Mouse (Mus musculus) liver, embryonic 14.5 days (tissue): ENCODE results near the gene Nceh1. TPM values are rescaled to one million over a fixed set of nuclear protein-coding genes. Genes with fewer than 3 reads are reported as not detected.

Experiments used
- ATAC-seq: fragments of 200-750 bp; cut with Nextera tagmentation; 2 replicates; pipeline ENCODE4 v1.8.0; 2017; ENCODE audit warnings: moderate number of reproducible peaks, mild to moderate bottlenecking, moderate library complexity; ENCODE audit not compliant: insufficient read depth
- DNase-seq, 3 experiments: peaks; one replicate each; pipeline ENCODE4 v3.0.0-alpha.2; 2012 to 2013; ENCODE audit warnings: low read depth in 3 of 3, low spot score in 3 of 3
- H3K27ac ChIP-seq: fragments of 300-500 bp; sonication (generic); 2 replicates; pipeline ENCODE4 v1.5.1; 2014; ENCODE audit warnings: moderate library complexity, mild to moderate bottlenecking, control low read depth, inconsistent platforms
- H3K27me3 ChIP-seq: fragments of 300-500 bp; sonication (generic); 2 replicates; pipeline ENCODE4 v1.6.1; 2014; ENCODE audit warnings: mild to moderate bottlenecking, low read length, moderate library complexity; ENCODE audit not compliant: control insufficient read depth, insufficient read depth
- H3K36me3 ChIP-seq: fragments of 300-500 bp; sonication (generic); replicated peaks from 2 replicates; pipeline ENCODE4 v1.6.1; 2014; ENCODE audit warnings: low read depth; ENCODE audit not compliant: control insufficient read depth, insufficient read depth
- H3K4me1 ChIP-seq, 2 experiments: fragments of 200-500 bp in 1 of 2; fragments of 300-500 bp in 1 of 2; sonication (generic) in 1 of 2; replicated peaks; 2 replicates each; pipeline ENCODE4 v1.6.1; 2012 to 2014; ENCODE audit warnings: antibody characterized with exemption in 1 of 2, inconsistent platforms in 1 of 2, low read length in 1 of 2; ENCODE audit not compliant: control insufficient read depth in 2 of 2, insufficient read depth in 2 of 2
- H3K4me2 ChIP-seq: fragments of 300-500 bp; sonication (generic); 2 replicates; pipeline ENCODE4 v1.6.1; 2014; ENCODE audit warnings: low read depth, mild to moderate bottlenecking, control low read depth, moderate library complexity
- H3K4me3 ChIP-seq, 2 experiments: fragments of 200-500 bp in 1 of 2; fragments of 300-500 bp in 1 of 2; sonication (generic) in 1 of 2; 2 replicates each; pipeline ENCODE4 v1.5.1; 2012 to 2014; ENCODE audit warnings: low read depth in 2 of 2, low read length in 2 of 2, mild to moderate bottlenecking in 2 of 2, control low read depth in 1 of 2, inconsistent platforms in 1 of 2, moderate library complexity in 1 of 2; ENCODE audit not compliant: insufficient read depth in 1 of 2
- H3K9ac ChIP-seq: fragments of 300-500 bp; sonication (generic); replicated peaks from 2 replicates; pipeline ENCODE4 v1.6.1; 2014; ENCODE audit warnings: mild to moderate bottlenecking, control low read depth, moderate library complexity
- H3K9me3 ChIP-seq: fragments of 300-500 bp; sonication (generic); 2 replicates; pipeline ENCODE4 v1.6.1; 2016; ENCODE audit warnings: low read length, mixed read lengths; ENCODE audit not compliant: control insufficient read depth
- CTCF ChIP-seq: IDR thresholded peaks from 2 replicates; pipeline ENCODE4 v1.5.1; 2016; ENCODE audit warnings: antibody characterized with exemption, low read depth, control low read depth
- EP300 ChIP-seq: IDR thresholded peaks from 2 replicates; pipeline ENCODE4 v1.6.1; 2016; ENCODE audit warnings: antibody characterized with exemption, low read depth
- WGBS: fragments of 180-500 bp; shearing (Covaris S2); extraction: QIAGEN DNeasy Blood & Tissue Kit; methylation state at CpG from one replicate; pipeline ENCODE4 v1.1.7; 2014; ENCODE audit not compliant: insufficient replicate concordance; 5-methylcytosine and 5-hydroxymethylcytosine counted together
- polyA plus RNA-seq, 2 experiments: library from polyadenylated mRNA; depleted of rRNA in 1 of 2; stranded (reverse) in 1 of 2; unstranded in 1 of 2; fragments of >200 nt; fragmentation: Nextera tagmentation in 1 of 2; extraction: Ambion mirVana in 1 of 2; gene quantifications; 2 replicates each; pipeline versions ENCODE4 v1.2.1 to v1.2.3; 2012 to 2014

Nceh1 gene
- polyA plus RNA-seq, 2 experiments = 1.2 to 3.2 TPM

- H3K4me2 ChIP-seq = no peak overlapping the region
- no peaks in the 10 kb centered on the region for H3K4me1 ChIP-seq
- no peak for TF ChIP-seq EP300
- no peak for TF ChIP-seq CTCF
- no peak overlapping the region for H3K27ac ChIP-seq
- no peak overlapping the region for H3K9ac ChIP-seq
- 77% methylated on average over 7 of the region's 7 CpGs for WGBS
- DNase-seq = no peak
- H3K27me3 ChIP-seq = no peaks in the 10 kb centered on the region
- H3K9me3 ChIP-seq = no peaks in the 10 kb centered on the region
- no peak for ATAC-seq
- H3K4me3 ChIP-seq = no peak overlapping the region
- H3K36me3 ChIP-seq = no peaks in the 10 kb centered on the region
These were observed 34.6 kb downstream of the Nceh1 start for GRCm38 (mm10) chr3:27217331-27217730.

DNA sequence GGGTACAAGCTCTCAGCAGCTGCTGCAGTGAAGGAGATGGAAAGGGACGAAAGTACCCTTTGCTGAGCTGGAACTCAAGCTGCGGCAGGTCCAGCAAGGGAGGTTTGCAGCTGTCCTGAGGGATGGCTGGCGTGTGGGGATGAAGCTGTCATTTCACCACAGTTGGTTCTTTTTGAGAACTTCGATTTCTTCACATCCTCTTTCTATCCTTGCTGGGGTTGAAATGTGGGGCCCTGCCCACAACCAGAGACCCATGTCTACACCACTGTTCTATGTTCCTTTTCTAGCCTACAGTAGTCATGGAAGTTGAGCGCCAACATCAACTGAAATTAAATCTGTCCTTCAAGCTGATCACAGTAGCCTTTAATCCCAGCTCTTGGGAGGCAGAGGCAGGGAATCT, 35.8 kb downstream of the Nceh1 start:
- TF ChIP-seq EP300 (no peak), CTCF (no peak)

DNA sequence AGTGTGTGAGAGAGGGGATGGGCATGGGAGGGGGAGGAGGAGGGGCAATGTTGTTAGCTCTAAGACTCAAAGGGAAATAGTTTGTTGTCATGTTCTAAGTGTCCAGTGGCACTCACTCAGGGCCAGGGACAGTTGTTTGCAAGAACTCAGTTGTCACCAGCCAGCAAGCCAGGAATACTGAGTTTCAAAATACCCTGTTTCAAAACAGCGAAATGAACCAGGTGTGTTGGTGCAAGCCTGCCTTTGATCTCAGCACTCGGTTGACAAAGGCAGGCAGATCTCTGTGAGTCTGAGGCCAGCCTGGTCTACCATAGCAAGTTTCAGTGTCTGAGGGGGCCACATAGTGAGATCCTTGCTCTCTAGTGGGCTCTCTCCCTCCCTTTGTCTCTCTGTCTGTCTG, 39.3 kb downstream of the Nceh1 start:
- Histone ChIP-seq H3K36me3 (no peaks in the 10 kb centered on the region), H3K27ac (no peak overlapping the region), H3K4me3 (no peak overlapping the region), H3K27me3 (no peaks in the 10 kb centered on the region), H3K4me1 (no peaks in the 10 kb centered on the region), H3K4me2 (no peak overlapping the region), H3K9ac (no peak overlapping the region), H3K9me3 (no peaks in the 10 kb centered on the region)
- TF ChIP-seq CTCF (no peak), EP300 (no peak)
- WGBS = 60% methylated on average over 2 of the region's 2 CpGs
- ATAC-seq (no peak), DNase-seq (no peak)

More for the DNA sequence above, 35.8 kb downstream of the Nceh1 start:
- no peak overlapping the region for H3K9ac ChIP-seq
- no peaks in the 10 kb centered on the region for H3K27me3 ChIP-seq
- H3K9me3 ChIP-seq = no peaks in the 10 kb centered on the region
- no peaks in the 10 kb centered on the region for H3K4me1 ChIP-seq
- H3K4me2 ChIP-seq = no peak overlapping the region
- H3K27ac ChIP-seq = no peak overlapping the region
- H3K4me3 ChIP-seq = no peak overlapping the region
- ATAC-seq = no peak
- no peaks in the 10 kb centered on the region for H3K36me3 ChIP-seq
- no peak for DNase-seq
- WGBS = 40% methylated on average over 5 of the region's 5 CpGs

DNA sequence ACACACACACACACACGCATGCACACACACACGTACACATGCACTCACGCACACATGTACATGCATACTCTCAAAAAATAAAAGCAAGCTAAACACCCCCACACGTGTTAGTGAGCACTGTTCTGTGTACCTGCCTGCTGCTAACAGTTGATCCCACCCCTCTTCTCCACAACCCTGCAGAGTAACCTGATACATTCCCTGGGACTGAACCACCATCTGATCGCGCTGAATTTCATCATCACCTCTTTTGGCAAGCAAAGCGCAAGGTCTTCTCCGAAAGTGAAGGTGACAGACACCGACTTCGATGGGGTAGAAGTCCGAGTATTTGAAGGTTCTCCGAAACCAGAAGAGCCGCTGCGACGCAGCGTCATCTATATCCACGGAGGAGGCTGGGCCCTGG, 39.7 kb downstream of the Nceh1 start:
- no peak for DNase-seq
- WGBS = 72% methylated on average over 17 of the region's 17 CpGs
- H3K9me3 ChIP-seq = no peaks in the 10 kb centered on the region
- no peak overlapping the region for H3K4me3 ChIP-seq
- ATAC-seq = no peak
- H3K9ac ChIP-seq = no peak overlapping the region
- TF ChIP-seq EP300 (no peak), CTCF (no peak)
- no peaks in the 10 kb centered on the region for H3K4me1 ChIP-seq
- no peak overlapping the region for H3K4me2 ChIP-seq
- H3K36me3 ChIP-seq = no peaks in the 10 kb centered on the region
- H3K27ac ChIP-seq = no peak overlapping the region
- H3K27me3 ChIP-seq = no peaks in the 10 kb centered on the region

- no peak for DNase-seq
- no peaks in the 10 kb centered on the region for H3K36me3 ChIP-seq
- ATAC-seq = no peak
These were observed 45.1 kb downstream of the Nceh1 start for GRCm38 (mm10) chr3:27227629-27228453.

More at GRCm38 (mm10) chr3:27227629-27228453, 45.1 kb downstream of the Nceh1 start:
- 53% methylated on average over 3 of the region's 3 CpGs for WGBS
- H3K4me3 ChIP-seq = no peak overlapping the region
- no peaks in the 10 kb centered on the region for H3K27me3 ChIP-seq
- TF ChIP-seq CTCF (no peak), EP300 (no peak)
- no peaks in the 10 kb centered on the region for H3K9me3 ChIP-seq
- no peak overlapping the region for H3K4me2 ChIP-seq
- 0 out of 4 replicates have a peak, but pooled peaks cover 0 to 2% of the 10 kb centered on the region in 2 experiments for H3K4me1 ChIP-seq
- H3K9ac ChIP-seq = no peak overlapping the region
- no peak overlapping the region for H3K27ac ChIP-seq
